Mouse (Mus musculus) left cerebral cortex, postnatal 36 days (tissue): ENCODE measurements around the gene Vpreb2. TPM values are rescaled to one million over a fixed set of nuclear protein-coding genes. Genes with fewer than 3 reads are reported as not detected.
"Not testable (repeated sequence)": the region's sequence is repeated elsewhere in the genome, so short reads cannot be mapped to it uniquely, and the experiment has no call there.

Experiments
- DNase-seq, 2 experiments: peaks; one replicate each; pipeline ENCODE4 v3.0.0; 2021 to 2022; ENCODE audit warnings: low spot score in 2 of 2, mixed read lengths in 1 of 2
- intact Hi-C: fragments of 180-260 bp; cut with DNase I; formaldehyde crosslinking; loops from one replicate; pipeline ENCODE4 v1.15.1; 2025
- total RNA-seq, 2 experiments: library from RNA; stranded (reverse); gene quantifications; 2 replicates each; pipeline ENCODE4 v1.2.3; 2021

Gene Vpreb2
- total RNA-seq, 2 experiments from 2014 or later = not detected

DNA sequence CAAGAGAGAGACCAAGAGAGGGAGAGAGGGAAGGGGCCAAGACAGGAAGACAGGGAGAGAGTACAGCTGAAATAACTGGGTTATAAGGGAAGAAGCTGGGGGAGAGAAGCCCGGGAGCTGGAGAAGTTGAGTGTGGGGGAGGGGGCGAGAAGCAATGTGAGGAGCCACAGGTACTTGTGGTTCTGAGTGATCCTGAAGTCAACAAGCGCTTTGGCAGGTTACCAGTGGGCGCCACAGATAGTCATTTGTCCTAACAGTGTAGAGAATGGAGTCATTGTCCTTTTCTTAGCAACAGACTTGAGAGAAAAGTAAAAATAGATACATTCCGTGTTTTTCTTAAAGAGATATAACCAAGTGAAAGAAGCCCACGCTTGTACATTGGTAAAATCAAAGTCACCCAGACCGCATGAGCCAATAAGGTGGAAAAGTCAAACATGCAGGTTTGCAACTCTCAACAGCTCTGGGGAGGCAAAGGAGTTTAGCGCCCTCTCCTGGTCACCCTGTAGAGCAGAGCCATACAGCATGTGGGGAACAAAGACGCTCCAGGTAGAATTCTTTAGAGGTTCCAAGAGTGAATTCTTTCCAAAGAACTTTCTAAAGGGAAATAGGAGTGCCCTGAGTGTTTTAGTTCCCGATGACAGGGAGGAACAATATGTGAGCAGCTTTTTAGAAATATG is 6.4 kb downstream of the Vpreb2 start:
- peak; percentile 20 to 23 for DNase-seq
- intact Hi-C loops = loop anchor here (5.0 kb wide), 3 partner anchors 44 to 74 kb away; partner anchors contain the start of genes Ess2 and Slc25a1

- DNase-seq = no peak
- intact Hi-C loops = loop anchor here (5.0 kb wide), 3 partner anchors 45 to 75 kb away; partner anchors contain the start of genes Ess2 and Slc25a1
Observed at GRCm38 (mm10) chr16:17987703-17988102, 7.5 kb downstream of the Vpreb2 start.

- DNase-seq, intact Hi-C loops: not testable (repeated sequence)
Observed at GRCm38 (mm10) chr16:17992321-17992720, 12.1 kb downstream of the Vpreb2 start.

- intact Hi-C loops = no loop called here
- no peak for DNase-seq
Observed at GRCm38 (mm10) chr16:17999668-18000067, 19.4 kb downstream of the Vpreb2 start.

DNA sequence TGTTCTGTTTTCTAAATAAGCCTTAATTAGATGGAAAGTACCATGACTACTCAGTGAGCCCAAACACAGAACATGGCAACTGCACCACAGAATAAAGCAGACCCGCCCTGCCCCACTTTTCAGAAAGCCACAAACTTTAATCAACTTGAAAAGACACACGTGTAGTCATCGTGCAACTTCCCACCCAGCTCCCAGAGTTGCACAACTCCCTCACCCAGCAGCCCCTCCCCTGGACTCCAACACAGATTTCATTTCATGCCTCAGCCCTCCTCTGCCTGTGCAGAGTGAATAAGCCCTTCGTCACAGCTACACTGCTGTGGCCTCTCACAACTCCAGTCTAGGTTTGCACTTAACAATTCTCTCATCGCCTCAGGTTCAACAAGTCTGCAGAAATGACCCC is 24.4 kb downstream of the Vpreb2 start:
- DNase-seq = no peak
- intact Hi-C loops = no loop called here

GRCm38 (mm10) chr16:18007083-18007482 is 26.9 kb downstream of the Vpreb2 start:
- DNase-seq = no peak
- intact Hi-C loops = no loop called here

DNA sequence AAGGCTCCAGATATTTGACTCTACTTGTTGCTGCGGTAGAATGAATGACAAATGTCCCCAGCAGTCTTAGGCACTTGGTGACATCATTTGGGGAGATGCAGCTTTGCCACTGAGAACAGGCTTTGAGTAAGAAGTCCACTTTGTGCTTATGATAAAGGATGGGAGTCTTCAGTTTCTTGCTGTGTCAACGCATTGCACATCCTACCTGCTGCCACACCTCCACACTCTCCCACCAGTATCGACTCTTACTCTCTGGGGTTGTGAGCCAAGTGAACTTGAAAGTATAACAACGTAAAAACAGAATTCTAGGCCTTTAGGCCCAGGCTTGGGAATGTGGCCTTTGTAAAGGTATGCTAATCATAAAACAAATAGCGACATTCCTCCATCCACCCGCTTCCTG is 30.9 kb downstream of the Vpreb2 start:
- DNase-seq = no peak
- intact Hi-C loops = no loop called here

DNA sequence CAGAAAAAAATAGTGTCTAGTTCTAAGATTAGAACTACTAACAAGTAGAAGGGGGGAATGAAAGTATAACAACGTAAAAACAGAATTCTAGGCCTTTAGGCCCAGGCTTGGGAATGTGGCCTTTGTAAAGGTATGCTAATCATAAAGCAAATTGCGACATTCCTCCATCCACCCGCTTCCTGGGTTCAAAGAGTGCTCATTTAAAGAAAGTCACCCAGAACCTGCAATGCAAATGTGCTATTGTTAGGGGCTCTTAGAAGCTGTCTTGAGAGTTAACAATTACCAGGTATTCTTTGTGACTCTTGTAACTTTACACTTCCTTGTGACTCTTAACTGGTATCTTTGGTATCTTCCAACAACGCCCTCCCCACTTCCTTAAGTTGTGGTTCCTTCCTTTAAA is 36.3 kb downstream of the Vpreb2 start:
- DNase-seq, intact Hi-C loops: not testable (repeated sequence)

- intact Hi-C loops = no loop called here
- no peak for DNase-seq
Observed at GRCm38 (mm10) chr16:18022780-18023557, 42.7 kb downstream of the Vpreb2 start.

DNA sequence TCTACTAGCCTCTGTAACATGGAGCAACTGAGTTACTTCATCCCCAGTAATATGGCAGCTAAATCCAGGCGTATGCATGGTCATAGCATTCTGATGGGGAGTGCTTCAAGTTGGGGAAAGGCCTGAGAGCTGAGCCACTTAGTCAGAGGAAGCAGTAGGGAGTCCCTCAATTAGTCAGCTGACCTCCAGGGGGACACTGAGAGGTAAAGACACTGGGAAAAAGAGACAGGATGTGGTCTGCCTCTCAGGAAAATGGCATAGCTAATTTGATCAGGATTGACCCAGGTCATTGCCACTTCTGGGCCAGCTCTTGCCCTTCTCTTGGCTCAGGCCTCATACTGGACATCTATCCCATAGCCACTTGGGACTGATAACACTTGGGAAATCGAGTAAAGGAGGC is 47.1 kb downstream of the Vpreb2 start:
- intact Hi-C loops = no loop called here

More for the DNA sequence above, 47.1 kb downstream of the Vpreb2 start:
- no peak for DNase-seq

Other genes starting within 250 kb of the Vpreb2 start
- 10 to 100 TPM; 63.3 to 90.2 TPM for gene Med15, start 247.5 kb upstream of the Vpreb2 start, total RNA-seq
- gene Klhl22, start 220.8 kb upstream of the Vpreb2 start, total RNA-seq = 100 to 1,000 TPM in 1 of 2 experiments, 10 to 100 TPM in 1; 92.5 to 110 TPM
- 1 to 10 TPM; 3.4 to 3.8 TPM for gene Scarf2, start 183.1 kb upstream of the Vpreb2 start, total RNA-seq
- gene B830017H08Rik, start 147.3 kb upstream of the Vpreb2 start, total RNA-seq = 1 to 10 TPM; 2.9 to 4.6 TPM
- gene Car15, start 142.1 kb upstream of the Vpreb2 start, total RNA-seq = 10 to 100 TPM; 11.7 to 14.4 TPM
- gene Gm20518, start 88.8 kb upstream of the Vpreb2 start, total RNA-seq = 1 to 10 TPM; 1.3 to 2.2 TPM
- not detected for gene Tssk1, start 86.2 kb upstream of the Vpreb2 start, total RNA-seq
- gene Dgcr2, start 81.9 kb upstream of the Vpreb2 start, total RNA-seq = 100 to 1,000 TPM in 1 of 2 experiments, 10 to 100 TPM in 1; 92.6 to 103 TPM
- gene Tssk2, start 81.8 kb upstream of the Vpreb2 start, total RNA-seq = not detected
- 10 to 100 TPM; 26.1 to 31.1 TPM for gene Ess2, start 69.1 kb upstream of the Vpreb2 start, total RNA-seq
- not detected for gene Gsc2, start 65.4 kb upstream of the Vpreb2 start, total RNA-seq
- gene Slc25a1, start 52.2 kb upstream of the Vpreb2 start, total RNA-seq = 10 to 100 TPM; 38.5 to 44.9 TPM
- gene Dgcr6, start 72.4 kb downstream of the Vpreb2 start, total RNA-seq = 100 to 1,000 TPM in 1 of 2 experiments, 10 to 100 TPM in 1; 86.3 to 105 TPM
- gene Prodh, start 109.8 kb downstream of the Vpreb2 start, total RNA-seq = 10 to 100 TPM; 35.5 to 42.7 TPM
- 100 to 1,000 TPM; 128 to 164 TPM for gene Rtn4r, start 147.2 kb downstream of the Vpreb2 start, total RNA-seq
- gene Ccdc188, start 237.5 kb downstream of the Vpreb2 start, total RNA-seq = under 1 TPM in 1 of 2 experiments, not detected in 1; 0.57 TPM